ENCODE assay signal across 22 mouse cellular contexts in the genomic region with DNA sequence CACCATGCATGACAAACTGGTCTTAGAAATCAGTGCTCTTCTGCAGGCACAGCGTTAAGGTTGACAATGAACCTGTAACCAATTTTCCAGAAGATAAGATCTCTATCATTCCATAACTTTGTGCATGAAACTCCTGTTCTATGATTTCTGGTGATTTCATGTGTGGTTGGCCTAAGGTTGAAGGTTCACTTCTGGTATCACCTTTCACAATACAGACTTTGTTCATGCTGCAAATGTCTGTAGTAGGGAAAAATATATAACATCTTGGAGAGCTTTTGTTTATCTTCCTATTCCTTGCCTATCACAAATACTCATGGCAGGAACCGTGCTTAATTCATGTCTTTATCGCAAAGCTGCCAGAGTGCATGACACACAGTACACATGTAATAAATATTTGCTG.
A peak's percentile ranks its signal among the peaks of the same experiment; 100 is the strongest.
DNase-seq lines count a peak whose midpoint lies in the region; ATAC-seq and TF ChIP-seq lines count a peak whose summit lies in the region.
"Had no signal": no experiment of that assay in that cellular context is flagged by ENCODE, and none has a peak within 500 bp of the region (broad histone marks: within the 10 kb centered on the region; RNA-seq: fewer than 3 reads in every experiment).

No protein-coding gene starts in this region.

- WGBS in intestine, embryonic 16.5 days = 34% methylated on average over 3 of the region's 3 CpGs
- 40% methylated on average over 3 of the region's 3 CpGs for WGBS in intestine, embryonic 15.5 days
- 42% methylated on average over 3 of the region's 3 CpGs for WGBS in midbrain, embryonic 14.5 days
- WGBS in midbrain, embryonic 11.5 days = 63% methylated on average over 3 of the region's 3 CpGs
- 33% methylated on average over 3 of the region's 3 CpGs for WGBS in intestine, postnatal 0 days

- no peaks in the 10 kb centered on the region for H3K36me3 ChIP-seq in intestine, embryonic 16.5 days (ENCODE audit: control insufficient read depth, insufficient read depth, low read length)
- H3K36me3 ChIP-seq in intestine, embryonic 15.5 days = no peaks in the 10 kb centered on the region
- H3K36me3 ChIP-seq in midbrain, embryonic 14.5 days (ENCODE audit: control insufficient read depth, insufficient read depth, low read length) = no peaks in the 10 kb centered on the region
- no peaks in the 10 kb centered on the region for H3K36me3 ChIP-seq in midbrain, embryonic 11.5 days (ENCODE audit: control insufficient read depth, insufficient read depth, low read length)
- H3K36me3 ChIP-seq in intestine, postnatal 0 days (ENCODE audit: control insufficient read depth, insufficient read depth) = no peaks in the 10 kb centered on the region
- H3K36me3 ChIP-seq: embryonic facial prominence, embryonic 13.5 days; embryonic facial prominence, embryonic 15.5 days; forebrain, embryonic 10.5 days; forebrain, embryonic 12.5 days had no signal

- no peak overlapping the region for H3K4me3 ChIP-seq in intestine, embryonic 16.5 days (ENCODE audit: low read length)
- no peak overlapping the region for H3K4me3 ChIP-seq in intestine, embryonic 15.5 days (replicated peaks)
- no peak overlapping the region for H3K4me3 ChIP-seq in layer of hippocampus, adult 2 months
- no peak overlapping the region for H3K4me3 ChIP-seq in midbrain, embryonic 14.5 days (replicated peaks; ENCODE audit: low read depth, low read length)
- H3K4me3 ChIP-seq in midbrain, embryonic 11.5 days (ENCODE audit: low read depth, low read length) = no peak overlapping the region
- no peak overlapping the region for H3K4me3 ChIP-seq in intestine, postnatal 0 days (ENCODE audit: low read depth, low read length)
- H3K4me3 ChIP-seq: embryonic facial prominence, embryonic 13.5 days; embryonic facial prominence, embryonic 15.5 days; erythroblast, embryonic 14.5 days; forebrain, embryonic 10.5 days; forebrain, embryonic 12.5 days had no signal

- no peaks in the 10 kb centered on the region for H3K9me3 ChIP-seq in intestine, embryonic 16.5 days (ENCODE audit: control insufficient read depth, low read length)
- no peaks in the 10 kb centered on the region for H3K9me3 ChIP-seq in intestine, embryonic 15.5 days
- H3K9me3 ChIP-seq in midbrain, embryonic 14.5 days (ENCODE audit: control insufficient read depth, low read length) = no peaks in the 10 kb centered on the region
- H3K9me3 ChIP-seq in midbrain, embryonic 11.5 days (ENCODE audit: control insufficient read depth, low read length) = no peaks in the 10 kb centered on the region
- no peaks in the 10 kb centered on the region for H3K9me3 ChIP-seq in intestine, postnatal 0 days (ENCODE audit: control insufficient read depth)
- H3K9me3 ChIP-seq: embryonic facial prominence, embryonic 13.5 days; embryonic facial prominence, embryonic 15.5 days; forebrain, embryonic 10.5 days; forebrain, embryonic 12.5 days had no signal

- peaks cover 16% of the 10 kb centered on the region for H3K4me1 ChIP-seq in intestine, embryonic 16.5 days (ENCODE audit: control insufficient read depth, insufficient read depth, low read length)
- peaks cover 3% of the 10 kb centered on the region; the same call in 1 of the 2 replicates for H3K4me1 ChIP-seq in intestine, embryonic 15.5 days (replicated peaks)
- H3K4me1 ChIP-seq in midbrain, embryonic 14.5 days (ENCODE audit: control insufficient read depth, insufficient read depth, low read length) = peaks cover 8% of the 10 kb centered on the region; the same call in 1 of the 2 replicates
- H3K4me1 ChIP-seq in midbrain, embryonic 11.5 days (ENCODE audit: control insufficient read depth, insufficient read depth, low read length) = no peaks in the 10 kb centered on the region
- H3K4me1 ChIP-seq in intestine, postnatal 0 days (replicated peaks; ENCODE audit: control insufficient read depth, insufficient read depth, low read length) = 0 out of 2 replicates have a peak, but pooled peaks cover 5% of the 10 kb centered on the region
- H3K4me1 ChIP-seq: embryonic facial prominence, embryonic 15.5 days had no signal

- no peak overlapping the region for H3K9ac ChIP-seq in intestine, embryonic 16.5 days (ENCODE audit: low read depth, low read length)
- H3K9ac ChIP-seq in intestine, embryonic 15.5 days = no peak overlapping the region
- H3K9ac ChIP-seq in midbrain, embryonic 14.5 days (replicated peaks; ENCODE audit: low read length) = no peak overlapping the region
- H3K9ac ChIP-seq in midbrain, embryonic 11.5 days (ENCODE audit: low read length) = no peak overlapping the region
- no peak overlapping the region for H3K9ac ChIP-seq in intestine, postnatal 0 days (ENCODE audit: low read depth, low read length)
- H3K9ac ChIP-seq: embryonic facial prominence, embryonic 13.5 days; embryonic facial prominence, embryonic 15.5 days; forebrain, embryonic 12.5 days had no signal

- TF ChIP-seq CTCF in layer of hippocampus, adult 2 months (conservative IDR thresholded peaks at IDR 0.05) = no peak
- TF ChIP-seq CTCF in intestine, postnatal 0 days (IDR thresholded peaks at IDR 0.05; ENCODE audit: low read depth) = no peak

- H3K27me3 ChIP-seq in intestine, embryonic 16.5 days (replicated peaks; ENCODE audit: control insufficient read depth, insufficient read depth, low read length) = no peaks in the 10 kb centered on the region
- H3K27me3 ChIP-seq in intestine, embryonic 15.5 days (replicated peaks) = no peaks in the 10 kb centered on the region
- H3K27me3 ChIP-seq in midbrain, embryonic 14.5 days (ENCODE audit: control insufficient read depth, insufficient read depth, low read length) = no peaks in the 10 kb centered on the region
- no peaks in the 10 kb centered on the region for H3K27me3 ChIP-seq in midbrain, embryonic 11.5 days (ENCODE audit: control insufficient read depth, insufficient read depth, low read length)
- no peaks in the 10 kb centered on the region for H3K27me3 ChIP-seq in intestine, postnatal 0 days (replicated peaks; ENCODE audit: control insufficient read depth, insufficient read depth, low read length)
- H3K27me3 ChIP-seq: embryonic facial prominence, embryonic 13.5 days; embryonic facial prominence, embryonic 15.5 days had no signal

- peak overlapping the region; percentile 48; the same call in 1 of the 2 replicates for H3K27ac ChIP-seq in intestine, embryonic 16.5 days (ENCODE audit: low read length)
- no peak overlapping the region for H3K27ac ChIP-seq in intestine, embryonic 15.5 days
- peak overlapping the region; percentile 37; the same call in 1 of the 2 replicates for H3K27ac ChIP-seq in layer of hippocampus, adult 2 months
- no peak overlapping the region for H3K27ac ChIP-seq in midbrain, embryonic 14.5 days (replicated peaks; ENCODE audit: low read depth, low read length)
- H3K27ac ChIP-seq in midbrain, embryonic 11.5 days (ENCODE audit: low read depth, low read length) = no peak overlapping the region
- H3K27ac ChIP-seq in intestine, postnatal 0 days (ENCODE audit: low read depth, low read length) = no peak overlapping the region
- H3K27ac ChIP-seq: embryonic facial prominence, embryonic 13.5 days; embryonic facial prominence, embryonic 15.5 days; forebrain, embryonic 10.5 days; forebrain, embryonic 12.5 days had no signal

- H3K4me2 ChIP-seq in intestine, embryonic 16.5 days (ENCODE audit: low read depth, low read length) = no peak overlapping the region
- H3K4me2 ChIP-seq in intestine, embryonic 15.5 days (replicated peaks) = no peak overlapping the region
- H3K4me2 ChIP-seq in midbrain, embryonic 14.5 days (ENCODE audit: low read length) = no peak overlapping the region
- H3K4me2 ChIP-seq in midbrain, embryonic 11.5 days = no peak overlapping the region
- H3K4me2 ChIP-seq in intestine, postnatal 0 days (replicated peaks; ENCODE audit: low read depth) = no peak overlapping the region
- H3K4me2 ChIP-seq: embryonic facial prominence, embryonic 13.5 days; embryonic facial prominence, embryonic 15.5 days; forebrain, embryonic 12.5 days had no signal

- no peak; the same call in 1 of the 2 replicates for ATAC-seq in intestine, embryonic 16.5 days
- no peak for ATAC-seq in intestine, embryonic 15.5 days
- ATAC-seq in midbrain, embryonic 14.5 days (ENCODE audit: low FRiP score, low TSS enrichment) = no peak
- ATAC-seq in midbrain, embryonic 11.5 days (ENCODE audit: low FRiP score) = no peak
- peak; percentile 65 for ATAC-seq in intestine, postnatal 0 days
- ATAC-seq: forebrain, embryonic 14.5 days; forebrain, embryonic 16.5 days had no signal

- DNase-seq in layer of hippocampus, adult 2 months (ENCODE audit: low spot score in 2 of 2) = no peak
- no peak for DNase-seq in layer of hippocampus, adult 11-12 months (ENCODE audit: low spot score)
- DNase-seq in midbrain, embryonic 14.5 days = peak; percentile 29
- DNase-seq in midbrain, embryonic 11.5 days (ENCODE audit: low spot score, missing footprints) = no peak
- DNase-seq in lung, postnatal 4 days = no peak
- DNase-seq: adrenal gland, adult 2 months; adrenal gland, postnatal 10 days; adrenal gland, postnatal 25 days; cerebellum, adult 11-12 months; cerebellum, adult 2 months; cerebellum, adult 9-10 months; embryo, embryonic 11 days had no signal

Comparison
In these comparisons a context has a peak if more than half of its experiments do, and no peak if none do; other contexts are left out.
1. H3K27ac ChIP-seq: peak in intestine, embryonic 16.5 days (single experiment) and layer of hippocampus, adult 2 months (single experiment); none in intestine, embryonic 15.5 days (single experiment), midbrain, embryonic 14.5 days (single experiment), midbrain, embryonic 11.5 days (single experiment) and intestine, postnatal 0 days (single experiment).